Mouse (Mus musculus) testis, postnatal 14 days (tissue): ENCODE measurements around the gene Cemip.
A peak's percentile ranks its signal among the peaks of the same experiment; 100 is the strongest.

ENCODE experiments used
- DNase-seq: peaks from one replicate; pipeline ENCODE4 v3.0.0; 2021; ENCODE audit warnings: low spot score

The Cemip gene

DNA sequence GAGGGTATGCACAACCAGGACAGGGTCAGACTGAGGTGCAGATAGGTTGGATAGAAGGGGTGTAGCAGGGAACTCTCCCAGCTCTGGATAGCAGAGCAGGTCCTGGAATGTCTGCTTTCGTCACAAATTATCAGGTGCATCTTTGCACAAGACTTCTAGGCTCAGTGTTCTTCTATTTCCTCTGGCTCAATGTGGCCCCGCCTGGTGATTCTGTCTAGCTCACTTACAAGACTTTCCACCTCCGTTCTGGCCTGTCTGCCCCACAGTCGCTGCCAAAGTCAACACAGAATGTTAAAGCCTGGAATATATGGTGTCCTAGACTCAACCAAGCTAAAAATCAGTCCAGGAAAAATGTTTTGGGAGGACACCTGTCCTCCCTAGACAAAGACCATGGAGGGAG, 57.9 kb downstream of the Cemip start:
- DNase-seq, result no peak

DNA sequence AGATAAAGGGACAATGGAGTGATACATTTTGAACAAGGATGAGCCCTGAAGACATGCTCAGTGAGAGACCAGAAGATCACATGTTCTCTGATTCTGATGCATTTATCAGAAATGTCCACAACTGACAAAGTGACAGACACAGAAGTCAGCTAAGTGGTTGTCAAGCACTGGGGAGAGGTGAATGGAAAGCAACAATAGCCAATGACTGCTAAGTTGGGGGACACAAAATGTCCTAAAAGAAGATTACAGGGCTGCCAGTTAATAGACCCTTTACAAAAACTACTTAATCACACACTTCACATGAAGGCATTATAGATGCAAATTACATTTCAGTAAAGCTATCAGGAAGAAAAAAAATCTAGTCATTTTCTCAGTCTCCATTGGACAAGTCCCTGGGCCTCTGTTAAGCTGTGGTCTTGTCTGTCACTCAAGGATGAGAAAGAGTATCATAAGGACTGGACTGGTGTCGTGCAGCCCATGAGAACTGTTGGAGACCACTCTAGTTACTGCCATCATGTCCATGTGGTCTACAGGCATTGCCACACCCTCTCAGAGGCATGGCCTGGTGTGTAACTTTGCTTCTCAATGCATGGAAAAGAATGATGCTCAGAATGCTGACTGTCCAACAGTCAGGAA, 59.2 kb downstream of the Cemip start:
- DNase-seq, result no peak

DNA sequence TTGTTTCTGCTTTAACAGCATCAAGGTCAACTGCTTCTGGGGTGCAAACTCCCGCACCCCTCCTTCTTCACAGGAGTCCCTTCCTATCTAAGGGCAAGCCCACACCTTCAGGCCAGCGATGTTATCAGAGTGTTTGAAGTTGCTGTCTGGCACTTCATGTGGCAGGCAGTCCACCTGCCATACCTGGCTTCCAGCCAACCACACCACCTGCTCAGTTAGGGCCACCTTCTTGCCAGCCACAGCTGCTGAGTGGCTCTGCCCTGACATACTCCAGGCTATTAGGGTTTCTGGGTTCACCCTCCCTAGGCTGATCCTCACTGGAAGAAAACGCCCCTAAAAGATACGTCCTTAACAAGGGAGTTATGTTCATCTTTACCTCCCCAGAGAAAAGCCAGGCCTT, 60.2 kb downstream of the Cemip start:
- DNase-seq, result no peak

- DNase-seq, result no peak
These were observed 62.8 kb downstream of the Cemip start for GRCm38 (mm10) chr7:84023466-84023865.

- no peak for DNase-seq
These were observed 63.8 kb downstream of the Cemip start for GRCm38 (mm10) chr7:84022462-84022861.

GRCm38 (mm10) chr7:84019381-84019780, 66.9 kb downstream of the Cemip start:
- no peak for DNase-seq

DNA sequence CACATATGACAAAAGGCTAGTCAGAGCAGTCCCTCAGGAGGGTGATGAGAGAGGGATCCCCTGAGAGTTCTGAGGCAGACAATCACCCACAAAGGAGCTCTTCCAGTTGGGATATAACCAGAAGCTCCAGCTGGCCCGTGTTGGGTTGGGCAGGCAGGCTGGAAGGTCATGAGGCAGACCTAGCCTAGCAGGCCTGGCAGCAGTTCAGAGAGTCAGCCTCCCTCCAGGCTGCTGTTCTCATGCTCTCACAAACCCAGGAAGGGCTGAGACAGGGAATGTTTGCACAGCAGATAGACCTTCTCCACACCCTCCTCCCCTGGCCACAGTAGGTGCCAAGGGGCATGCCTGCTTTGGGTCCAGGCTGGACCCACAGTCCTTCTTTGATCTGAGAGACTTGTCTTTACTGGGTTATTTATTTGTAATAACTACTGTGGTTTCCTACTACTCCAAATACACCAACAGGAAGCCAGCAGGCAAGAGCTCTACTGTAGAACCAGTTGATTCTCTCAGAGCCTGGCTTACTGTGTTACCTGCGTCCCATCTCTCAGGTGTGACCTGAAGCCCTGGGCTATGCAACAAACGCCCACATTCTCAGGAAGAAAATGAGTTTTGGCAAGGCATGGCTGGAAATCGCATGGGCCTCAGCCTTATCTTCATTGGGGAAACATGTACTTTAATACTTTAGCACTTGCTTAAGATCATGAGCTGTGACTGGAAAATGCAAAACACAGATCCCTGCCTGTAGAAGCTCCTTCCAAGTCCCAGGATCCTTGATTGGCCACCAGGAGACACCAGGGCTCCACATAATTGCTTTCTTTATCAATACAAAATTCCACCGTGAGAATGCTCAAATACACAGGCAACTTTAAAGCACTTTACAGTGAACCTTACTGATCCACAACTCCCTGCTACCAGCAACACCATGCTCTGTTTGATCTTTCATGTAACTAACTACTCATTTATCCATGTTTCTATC, 67.7 kb downstream of the Cemip start:
- peak; percentile 46 for DNase-seq

GRCm38 (mm10) chr7:84015050-84015449, 71.3 kb downstream of the Cemip start:
- no peak for DNase-seq

GRCm38 (mm10) chr7:84013656-84014055, 72.6 kb downstream of the Cemip start:
- DNase-seq, result no peak

GRCm38 (mm10) chr7:84004357-84004756, 81.9 kb downstream of the Cemip start:
- DNase-seq, result no peak

DNA sequence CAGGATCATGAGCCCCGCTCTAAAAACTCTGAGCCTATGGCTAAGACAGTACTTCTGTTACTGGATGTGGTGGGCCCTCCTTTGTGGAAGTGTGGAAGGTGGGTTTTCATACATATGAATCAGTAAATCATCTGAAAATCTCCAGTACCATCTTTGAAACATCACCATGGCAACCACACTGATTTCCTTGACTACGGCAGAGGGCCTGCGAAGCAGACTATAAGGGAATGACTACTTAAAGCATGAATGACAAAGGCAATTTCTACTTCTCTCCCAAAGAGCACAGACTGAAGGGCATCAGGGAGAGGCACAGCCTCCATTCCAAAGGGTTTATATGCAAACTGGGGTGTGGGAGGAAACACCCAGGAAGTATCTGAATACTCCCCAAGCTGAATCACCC, 84.8 kb downstream of the Cemip start:
- no peak for DNase-seq

GRCm38 (mm10) chr7:84000671-84001070, 85.6 kb downstream of the Cemip start:
- DNase-seq, result no peak

- DNase-seq, result no peak
These were observed 86.7 kb downstream of the Cemip start for GRCm38 (mm10) chr7:83999647-84000046.

- DNase-seq, result no peak
These were observed 92.0 kb downstream of the Cemip start for GRCm38 (mm10) chr7:83994348-83994747.

- DNase-seq, result no peak
These were observed 97.0 kb downstream of the Cemip start for GRCm38 (mm10) chr7:83989294-83989693.

GRCm38 (mm10) chr7:83985751-83986150, 100.6 kb downstream of the Cemip start:
- no peak for DNase-seq

DNA sequence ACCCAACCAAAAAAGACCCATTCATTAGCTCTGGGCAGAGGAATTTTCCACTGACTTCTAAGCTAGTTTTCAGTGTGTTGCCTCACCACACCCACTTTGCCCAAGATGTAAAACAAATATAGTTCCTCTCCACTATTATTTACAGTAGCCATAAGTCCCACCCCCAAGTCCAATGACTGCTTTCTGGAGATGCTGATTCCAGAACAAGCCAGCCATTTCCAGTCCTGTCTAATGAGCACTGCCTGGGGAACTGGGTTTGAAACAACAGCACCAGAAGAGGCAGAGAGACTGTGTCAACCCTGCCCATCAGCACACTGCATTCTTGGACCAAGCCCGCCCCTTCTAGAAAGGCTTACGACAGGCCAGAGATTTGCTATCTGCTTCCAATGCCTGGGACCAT, 103.7 kb downstream of the Cemip start:
- no peak for DNase-seq

DNA sequence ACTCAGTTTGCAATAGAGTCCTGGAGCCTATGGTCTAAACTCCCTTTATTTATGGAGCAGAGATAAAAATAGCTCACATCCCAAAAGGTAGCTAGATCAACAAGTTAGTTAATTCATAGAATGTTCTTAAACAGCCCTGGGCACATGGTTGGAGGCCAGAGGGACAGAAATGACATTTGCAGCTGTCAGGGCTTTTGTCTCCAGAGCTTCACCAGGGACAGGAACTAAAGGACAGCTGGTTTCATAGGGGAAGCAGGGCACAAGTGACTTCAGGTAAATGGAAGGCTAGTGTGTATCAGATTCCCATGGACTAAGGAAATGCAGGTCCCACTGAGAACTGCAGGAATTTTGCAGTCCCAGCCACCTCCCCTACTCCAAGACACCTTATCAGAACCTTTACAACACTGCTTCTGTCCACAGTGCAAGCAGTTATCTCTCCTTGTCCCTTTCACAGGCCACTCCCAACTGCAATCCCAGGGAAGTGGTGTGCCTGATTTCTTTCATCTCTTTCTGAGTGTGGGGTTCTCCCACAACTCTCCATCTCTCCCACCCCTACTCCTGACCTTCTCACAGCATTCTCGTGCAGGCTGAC, 107.3 kb downstream of the Cemip start:
- peak; percentile 39 for DNase-seq

GRCm38 (mm10) chr7:83978410-83978809, 107.9 kb downstream of the Cemip start:
- DNase-seq, result no peak

DNA sequence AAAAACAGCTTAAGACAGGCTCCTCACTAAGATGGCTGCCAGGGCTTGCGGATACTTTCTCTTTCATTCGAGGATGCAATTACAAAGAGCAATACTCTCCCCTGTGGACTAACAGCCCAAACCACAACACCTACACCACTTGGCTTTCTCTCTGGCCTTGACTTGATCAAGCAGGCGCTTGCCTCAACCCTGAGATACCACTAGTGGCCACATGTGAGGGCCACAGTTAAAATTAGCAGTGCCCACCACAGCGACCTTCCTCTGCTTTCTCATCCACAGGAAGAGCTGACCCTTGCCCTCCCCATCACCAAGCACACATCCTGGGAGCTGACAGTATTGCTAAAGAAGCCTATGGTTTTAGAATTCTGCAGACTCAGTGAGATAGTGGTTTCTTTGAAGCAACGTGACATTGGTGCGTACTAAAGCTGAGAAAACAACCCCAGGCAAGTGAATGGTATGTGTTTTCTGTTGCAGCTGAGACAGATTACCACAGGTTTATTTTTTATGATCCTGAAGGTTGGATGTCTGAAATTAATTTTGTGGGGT, 109.8 kb downstream of the Cemip start:
- DNase-seq, result no peak

DNA sequence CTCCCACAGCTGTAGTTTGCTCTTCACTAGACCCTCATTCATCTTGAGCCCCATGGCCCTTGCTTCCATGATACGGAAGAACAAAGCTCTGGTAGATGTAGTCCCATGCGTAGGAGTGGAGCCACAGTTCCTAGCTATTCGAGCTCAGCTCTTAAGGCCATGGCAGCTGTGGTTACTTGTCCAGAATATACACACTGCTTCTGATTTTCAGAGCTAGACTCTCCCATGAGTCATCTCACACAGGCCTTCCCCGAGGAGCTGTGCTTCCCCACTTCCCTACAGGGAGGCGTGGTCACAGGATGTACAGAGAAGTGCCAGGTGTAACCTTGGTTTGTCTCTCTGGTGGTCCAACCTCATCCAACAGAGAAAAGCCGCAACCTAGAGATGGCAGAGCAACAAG, 111.0 kb downstream of the Cemip start:
- DNase-seq, result no peak

GRCm38 (mm10) chr7:83972485-83972884, 113.8 kb downstream of the Cemip start:
- no peak for DNase-seq
